Mouse (Mus musculus) midbrain, embryonic 14.5 days (tissue): Measurements from ENCODE around the gene Noct. TPM values are rescaled to one million over a fixed set of nuclear protein-coding genes. Genes with fewer than 3 reads are reported as not detected.
A peak's percentile ranks its signal among the peaks of the same experiment; 100 is the strongest.

Source experiments
- ATAC-seq: fragments of 200-750 bp; cut with Nextera tagmentation; 2 replicates; pipeline ENCODE4 v1.8.0; 2017; ENCODE audit warnings: moderate number of reproducible peaks, moderate library complexity; ENCODE audit not compliant: low FRiP score, low TSS enrichment
- DNase-seq: peaks from one replicate; pipeline ENCODE4 v3.0.0-alpha.2; 2015
- H3K27ac ChIP-seq: fragments of 300-500 bp; sonication (generic); replicated peaks from 2 replicates; pipeline ENCODE4 v1.5.1; 2014; ENCODE audit warnings: mild to moderate bottlenecking, low read depth, low read length, moderate library complexity
- H3K27me3 ChIP-seq: fragments of 300-500 bp; sonication (generic); 2 replicates; pipeline ENCODE4 v1.6.1; 2014; ENCODE audit warnings: low read length, control low read depth, mixed read lengths; ENCODE audit not compliant: control insufficient read depth, insufficient read depth
- H3K36me3 ChIP-seq: fragments of 300-500 bp; sonication (generic); 2 replicates; pipeline ENCODE4 v1.6.1; 2014; ENCODE audit warnings: low read length, control low read depth; ENCODE audit not compliant: control insufficient read depth, insufficient read depth
- H3K4me1 ChIP-seq: fragments of 300-500 bp; sonication (generic); 2 replicates; pipeline ENCODE4 v1.6.1; 2014; ENCODE audit warnings: mild to moderate bottlenecking, antibody characterized with exemption, low read length, control low read depth; ENCODE audit not compliant: control insufficient read depth, insufficient read depth
- H3K4me2 ChIP-seq: fragments of 300-500 bp; sonication (generic); 2 replicates; pipeline ENCODE4 v1.6.1; 2014; ENCODE audit warnings: mild to moderate bottlenecking, low read length, moderate library complexity
- H3K4me3 ChIP-seq: fragments of 300-500 bp; sonication (generic); replicated peaks from 2 replicates; pipeline ENCODE4 v1.5.1; 2014; ENCODE audit warnings: low read depth, low read length
- H3K9ac ChIP-seq: fragments of 300-500 bp; sonication (generic); replicated peaks from 2 replicates; pipeline ENCODE4 v1.6.1; 2014; ENCODE audit warnings: mild to moderate bottlenecking, low read length, moderate library complexity
- H3K9me3 ChIP-seq: fragments of 300-500 bp; sonication (generic); 2 replicates; pipeline ENCODE4 v1.6.1; 2016; ENCODE audit warnings: low read length, control low read depth, mixed read lengths; ENCODE audit not compliant: control insufficient read depth
- WGBS: fragments of 180-500 bp; shearing (Covaris S2); extraction: QIAGEN DNeasy Blood & Tissue Kit; methylation state at CpG from one replicate; pipeline ENCODE4 v1.1.7; 2014; 5-methylcytosine and 5-hydroxymethylcytosine counted together
- polyA plus RNA-seq: library from polyadenylated mRNA; unstranded; fragments of >200 nt; fragmentation: Nextera tagmentation; extraction: Ambion mirVana; gene quantifications from 2 replicates; pipeline ENCODE4 v1.2.1, GENCODE M21; 2014

The Noct gene
- polyA plus RNA-seq, 1 experiment from 2014 or later: 31.7 TPM

DNA sequence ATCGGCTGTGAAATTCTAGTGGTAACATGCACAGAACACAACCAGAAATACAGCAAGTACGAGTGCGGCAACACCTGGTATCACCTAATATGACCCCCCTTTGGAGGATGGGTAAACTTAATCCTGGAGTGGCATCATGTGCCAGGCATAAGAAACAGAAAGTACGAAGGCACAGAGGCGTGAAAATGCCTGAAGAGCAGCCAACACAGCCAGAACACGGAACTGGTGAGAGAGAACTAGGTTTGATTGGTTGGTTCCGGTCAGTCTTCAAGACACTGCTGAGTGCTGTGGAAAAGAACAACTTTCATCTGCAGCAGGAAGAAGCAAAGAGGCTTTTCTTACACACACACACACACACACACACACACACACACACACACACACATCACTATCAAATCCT, 38.8 kb upstream of the Noct start:
- H3K4me2 ChIP-seq: no peak overlapping the region
- H3K27ac ChIP-seq: no peak overlapping the region
- no peaks in the 10 kb centered on the region for H3K27me3 ChIP-seq
- no peak overlapping the region for H3K4me3 ChIP-seq
- no peak for DNase-seq
- no peaks in the 10 kb centered on the region for H3K9me3 ChIP-seq
- no peak overlapping the region for H3K9ac ChIP-seq
- no peaks in the 10 kb centered on the region for H3K36me3 ChIP-seq
- no peaks in the 10 kb centered on the region for H3K4me1 ChIP-seq
- ATAC-seq: no peak
- WGBS: 91% methylated on average over 7 of the region's 7 CpGs

DNA sequence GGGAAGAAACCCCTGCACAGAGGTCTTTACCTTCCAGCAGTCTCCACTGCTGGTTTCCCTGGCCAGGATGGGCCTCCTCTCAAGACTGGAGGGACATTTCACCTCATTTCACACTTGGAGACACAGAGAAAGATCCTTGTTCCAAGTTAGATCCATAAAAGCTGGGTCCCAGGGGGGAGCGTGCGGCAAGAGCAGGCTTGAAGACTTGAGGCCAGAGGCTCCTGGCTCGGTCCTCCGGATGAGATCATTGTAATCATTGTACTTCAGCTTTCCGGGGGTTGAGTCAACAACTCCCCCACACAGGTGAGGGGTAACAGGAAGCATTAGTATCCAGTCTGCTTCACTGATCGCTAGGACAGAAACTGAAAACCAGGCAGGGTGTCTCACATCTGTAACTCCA, 30.2 kb upstream of the Noct start:
- Histone ChIP-seq H3K27ac (no peak overlapping the region), H3K4me1 (no peaks in the 10 kb centered on the region), H3K36me3 (no peaks in the 10 kb centered on the region), H3K9ac (no peak overlapping the region), H3K9me3 (no peaks in the 10 kb centered on the region), H3K4me3 (no peak overlapping the region), H3K27me3 (no peaks in the 10 kb centered on the region), H3K4me2 (no peak overlapping the region)
- ATAC-seq (no peak), DNase-seq (no peak)
- 76% methylated on average over 6 of the region's 6 CpGs for WGBS

DNA sequence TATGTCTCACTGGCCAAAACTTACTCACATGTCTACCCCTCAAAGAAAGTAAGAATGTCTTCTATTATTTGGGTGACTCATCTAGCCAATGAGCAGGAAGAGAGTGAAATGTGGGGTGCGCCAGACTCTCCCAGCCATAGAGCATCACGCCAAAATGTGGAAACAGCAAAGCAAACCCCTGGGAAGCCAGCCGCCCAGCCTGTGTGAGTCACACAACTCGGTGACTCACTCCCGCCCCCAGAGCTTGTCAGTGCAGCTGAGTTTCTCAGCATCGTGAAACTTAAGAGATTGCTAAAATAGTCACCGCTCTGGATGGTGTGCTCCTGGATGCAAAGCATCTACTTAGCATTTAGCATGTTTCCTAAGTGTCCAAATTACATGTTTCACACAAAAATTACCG, 28.9 kb upstream of the Noct start:
- Histone ChIP-seq H3K4me3 (no peak overlapping the region), H3K9me3 (no peaks in the 10 kb centered on the region), H3K36me3 (no peaks in the 10 kb centered on the region), H3K27me3 (no peaks in the 10 kb centered on the region), H3K4me1 (no peaks in the 10 kb centered on the region), H3K4me2 (peak overlapping the region; percentile 23), H3K9ac (no peak overlapping the region), H3K27ac (no peak overlapping the region)
- no peak for ATAC-seq
- DNase-seq: no peak
- WGBS: 58% methylated on average over 8 of the region's 8 CpGs

DNA sequence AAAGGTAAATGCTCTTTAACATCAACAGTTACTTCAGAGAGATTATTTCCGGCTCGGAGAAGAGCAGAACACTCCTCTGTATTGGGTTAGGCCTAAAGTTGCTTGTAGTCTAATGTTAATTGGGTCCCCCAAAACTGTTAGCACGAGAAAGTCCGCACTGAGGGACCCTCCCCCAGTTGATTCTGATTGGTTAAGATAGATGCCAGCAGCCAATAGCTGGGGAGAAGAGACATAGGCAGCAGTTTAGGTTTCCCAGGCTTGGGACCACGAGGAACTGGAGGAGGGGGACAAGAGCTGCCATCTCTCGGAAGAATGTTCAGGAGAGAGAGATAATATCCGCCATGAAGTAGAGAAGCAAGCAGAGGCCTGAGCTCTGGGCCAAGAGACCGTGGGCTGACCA, 28.5 kb upstream of the Noct start:
- Histone ChIP-seq H3K27me3 (no peaks in the 10 kb centered on the region), H3K36me3 (no peaks in the 10 kb centered on the region), H3K4me2 (peak overlapping the region; percentile 23), H3K27ac (no peak overlapping the region), H3K4me1 (no peaks in the 10 kb centered on the region), H3K9ac (no peak overlapping the region), H3K9me3 (no peaks in the 10 kb centered on the region), H3K4me3 (no peak overlapping the region)
- 48% methylated on average over 8 of the region's 8 CpGs for WGBS
- peak; percentile 26 for DNase-seq
- ATAC-seq: no peak

DNA sequence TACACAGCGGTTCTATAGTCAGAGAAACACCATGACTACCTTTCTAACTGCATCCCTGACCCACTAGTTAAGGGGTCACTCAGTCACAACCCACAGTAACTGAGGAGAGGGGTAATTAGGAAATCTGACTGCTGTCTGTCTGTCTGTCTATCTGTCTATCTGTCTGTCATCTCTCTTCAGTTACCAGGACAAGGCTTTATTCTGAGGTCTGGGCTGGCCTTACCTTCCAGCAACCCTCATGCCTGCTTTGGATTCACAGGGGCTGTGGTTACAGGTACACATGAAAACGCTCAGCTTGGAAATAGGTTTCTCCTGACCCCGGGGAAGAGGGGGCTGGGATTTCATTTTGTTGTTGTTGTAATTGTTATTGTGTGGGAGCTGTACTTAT, 27.5 kb upstream of the Noct start:
- no peak for ATAC-seq

DNA sequence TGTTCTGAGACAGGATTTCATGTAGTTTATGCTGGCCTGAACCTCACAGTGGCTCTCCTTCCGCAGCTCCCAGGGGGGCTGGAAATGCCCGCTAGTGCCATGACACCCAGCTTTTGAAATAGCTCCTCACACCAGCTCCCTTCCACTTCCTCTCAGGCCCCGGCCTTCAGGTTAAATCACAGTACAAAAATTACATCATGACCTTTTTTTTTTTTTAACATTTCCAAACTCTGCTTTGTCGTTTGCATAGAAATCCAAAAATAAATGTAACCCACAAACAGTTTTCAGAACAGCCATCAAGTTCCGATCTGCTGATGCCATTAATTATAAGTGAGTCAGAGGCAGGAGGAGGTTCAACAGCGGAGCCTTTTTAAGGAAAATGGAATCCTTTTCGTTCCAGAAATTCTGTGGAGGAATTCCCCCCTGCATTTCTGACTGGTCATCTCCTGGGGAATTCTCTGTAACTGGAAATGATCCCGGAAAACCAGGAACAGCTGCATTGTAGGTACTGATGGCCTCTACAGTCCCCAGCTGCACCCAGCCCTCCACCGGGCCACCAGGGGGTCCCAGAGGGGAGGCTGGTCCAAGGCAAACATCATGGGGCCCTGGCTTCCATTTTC, 27.0 kb upstream of the Noct start:
- DNase-seq (no peak), ATAC-seq (no peak)
- Histone ChIP-seq H3K4me3 (no peak overlapping the region), H3K36me3 (no peaks in the 10 kb centered on the region), H3K4me1 (no peaks in the 10 kb centered on the region), H3K27ac (no peak overlapping the region), H3K4me2 (no peak overlapping the region), H3K27me3 (no peaks in the 10 kb centered on the region), H3K9me3 (no peaks in the 10 kb centered on the region), H3K9ac (no peak overlapping the region)
- 81% methylated on average over 9 of the region's 9 CpGs for WGBS

More for the DNA sequence above, 27.5 kb upstream of the Noct start:
- no peak overlapping the region for H3K4me3 ChIP-seq
- no peaks in the 10 kb centered on the region for H3K36me3 ChIP-seq
- DNase-seq: no peak
- H3K9ac ChIP-seq: no peak overlapping the region
- no peaks in the 10 kb centered on the region for H3K9me3 ChIP-seq
- no peak overlapping the region for H3K4me2 ChIP-seq
- H3K4me1 ChIP-seq: no peaks in the 10 kb centered on the region
- no peak overlapping the region for H3K27ac ChIP-seq
- WGBS: 97% methylated on average over 3 of the region's 3 CpGs
- H3K27me3 ChIP-seq: no peaks in the 10 kb centered on the region

DNA sequence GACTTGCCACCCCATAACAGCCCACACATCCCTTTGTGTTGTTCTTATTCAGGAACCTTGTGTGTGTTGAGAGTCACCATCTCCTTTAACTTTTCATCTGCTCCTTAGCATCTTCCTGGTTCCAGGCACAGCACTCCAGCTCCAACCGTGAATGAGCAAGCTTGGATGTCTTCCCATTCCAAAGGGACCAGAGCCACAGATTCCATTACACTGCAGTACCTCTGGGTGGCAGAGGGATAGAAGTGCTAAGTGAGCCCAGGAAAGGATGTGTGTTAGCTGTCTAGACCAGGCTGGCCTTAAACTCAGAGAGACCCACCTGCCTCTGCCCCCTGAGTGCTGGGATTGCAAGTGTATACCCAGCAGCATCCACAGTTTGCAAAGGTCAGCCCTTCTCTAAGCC, 26.0 kb upstream of the Noct start:
- DNase-seq: no peak
- Histone ChIP-seq H3K4me1 (no peaks in the 10 kb centered on the region), H3K4me2 (no peak overlapping the region), H3K4me3 (no peak overlapping the region), H3K9ac (no peak overlapping the region), H3K9me3 (no peaks in the 10 kb centered on the region), H3K27ac (no peak overlapping the region), H3K27me3 (no peaks in the 10 kb centered on the region), H3K36me3 (no peaks in the 10 kb centered on the region)
- no peak for ATAC-seq
- WGBS: 75% methylated on average over 1 of the region's 1 CpGs

DNA sequence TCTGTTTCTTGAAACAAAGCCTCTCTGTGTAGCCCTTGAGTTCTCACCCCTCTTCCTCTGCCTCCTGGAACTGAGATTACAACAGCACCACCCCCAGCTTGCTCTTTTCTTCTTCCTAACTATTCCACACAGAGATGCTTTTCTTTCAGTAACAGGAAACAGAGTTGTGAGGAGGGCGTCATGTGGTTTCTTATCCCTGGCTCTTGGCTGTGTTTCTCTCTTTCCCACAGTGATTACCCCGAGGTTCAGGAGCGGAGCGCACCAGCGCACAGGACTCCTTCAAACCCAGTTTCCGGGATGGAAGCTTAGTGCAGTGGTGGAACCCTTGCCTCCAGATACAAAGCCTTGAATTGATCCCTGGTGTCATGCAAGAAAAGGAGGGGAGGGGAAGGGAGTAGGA, 25.1 kb upstream of the Noct start:
- no peaks in the 10 kb centered on the region for H3K36me3 ChIP-seq
- no peak for ATAC-seq
- no peaks in the 10 kb centered on the region for H3K27me3 ChIP-seq
- no peak overlapping the region for H3K27ac ChIP-seq
- H3K4me2 ChIP-seq: no peak overlapping the region
- 70% methylated on average over 6 of the region's 6 CpGs for WGBS
- H3K9me3 ChIP-seq: no peaks in the 10 kb centered on the region
- no peaks in the 10 kb centered on the region for H3K4me1 ChIP-seq
- no peak overlapping the region for H3K4me3 ChIP-seq
- no peak for DNase-seq
- H3K9ac ChIP-seq: no peak overlapping the region

DNA sequence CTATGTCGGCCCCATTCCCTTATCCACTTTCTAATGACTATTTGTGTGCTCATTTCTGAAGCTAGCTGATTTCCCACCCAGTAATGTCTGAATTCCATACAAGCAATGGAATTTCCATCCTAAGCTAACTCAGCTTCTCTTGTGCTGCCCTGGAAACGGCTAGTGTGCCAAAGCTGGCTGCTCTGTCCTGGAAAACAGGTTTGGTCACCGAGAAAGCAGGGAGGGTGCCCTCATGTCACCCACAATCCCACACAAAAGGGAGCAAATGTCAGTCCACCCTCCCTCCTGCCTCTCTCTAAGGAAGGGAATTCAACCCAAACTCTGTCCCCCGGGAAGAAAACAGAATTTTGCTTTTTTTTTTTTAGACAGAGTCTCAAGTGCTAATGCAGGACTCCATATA, 23.9 kb upstream of the Noct start:
- H3K36me3 ChIP-seq: no peaks in the 10 kb centered on the region
- H3K27ac ChIP-seq: no peak overlapping the region
- no peaks in the 10 kb centered on the region for H3K9me3 ChIP-seq
- WGBS: 92% methylated on average over 4 of the region's 4 CpGs
- no peaks in the 10 kb centered on the region for H3K27me3 ChIP-seq
- no peaks in the 10 kb centered on the region for H3K4me1 ChIP-seq
- H3K4me3 ChIP-seq: no peak overlapping the region
- no peak for ATAC-seq
- no peak for DNase-seq
- H3K9ac ChIP-seq: no peak overlapping the region
- no peak overlapping the region for H3K4me2 ChIP-seq
